Mouse (Mus musculus): ENCODE measurements around the gene Maz. TPM values are rescaled to one million over a fixed set of nuclear protein-coding genes. Genes with fewer than 3 reads are reported as not detected.

Maz gene
- 89.0 and 89.3 TPM in 2 replicates for total RNA-seq (2014; rRNA removed; ENCODE audit: low replicate concordance)
- 15.6 and 16.1 TPM in 2 replicates for polyA plus RNA-seq (2015; fragmentation: Nextera tagmentation; extraction: Ambion mirVana)

- ATAC-seq (ENCODE audit: insufficient read depth, low read depth): peak; percentile 88
Measured at GRCm38 (mm10) chr7:127026984-127027726, at the start of gene Maz. TSS of gene Maz (minus strand) at chr7:127027037.

GRCm38 (mm10) chr7:127076188-127076587, 49.4 kb upstream of the Maz start:
- Histone ChIP-seq H3K4me3 (ENCODE audit: low read depth, low read length) (no peak overlapping the region), H3K27ac (ENCODE audit: low read depth) (no peak overlapping the region), H3K4me1 (ENCODE audit: control insufficient read depth, insufficient read depth) (peaks cover 7% of the 10 kb centered on the region; the same call in 1 of the 2 replicates), H3K36me3 (replicated peaks; ENCODE audit: control insufficient read depth, insufficient read depth, low read length) (no peaks in the 10 kb centered on the region), H3K9me3 (replicated peaks; ENCODE audit: control insufficient read depth, low read length) (no peaks in the 10 kb centered on the region), H3K4me2 (ENCODE audit: low read depth, low read length) (no peak overlapping the region), H3K27me3 (ENCODE audit: control insufficient read depth, insufficient read depth, low read length) (no peaks in the 10 kb centered on the region), H3K9ac (replicated peaks; ENCODE audit: low read depth, low read length) (no peak overlapping the region)
- ATAC-seq (ENCODE audit: insufficient read depth, low read depth) (no peak), DNase-seq (ENCODE audit: low spot score) (no peak)
- WGBS: 70% methylated on average over 5 of the region's 5 CpGs
- TF ChIP-seq CTCF (IDR thresholded peaks at IDR 0.05; ENCODE audit: low read depth): no peak
- no peak for TF ChIP-seq EP300 (IDR thresholded peaks at IDR 0.05; ENCODE audit: low read depth)

More at GRCm38 (mm10) chr7:127026984-127027726, at the start of gene Maz:
- peak within 1 kb of the TSS; percentile 99 for H3K27ac ChIP-seq (ENCODE audit: low read depth)
- DNase-seq (ENCODE audit: low spot score): peak; percentile 99
- H3K4me1 ChIP-seq (ENCODE audit: control insufficient read depth, insufficient read depth): peaks cover 25% of the 10 kb centered on the region
- H3K9me3 ChIP-seq (replicated peaks; ENCODE audit: control insufficient read depth, low read length): no peaks in the 10 kb centered on the region
- H3K4me2 ChIP-seq (ENCODE audit: low read depth, low read length): peak within 1 kb of the TSS; percentile 96
- TF ChIP-seq EP300 (IDR thresholded peaks at IDR 0.05; ENCODE audit: low read depth) (peak; percentile 96), CTCF (IDR thresholded peaks at IDR 0.05; ENCODE audit: low read depth) (no peak)
- peaks cover 53% of the 10 kb centered on the region for H3K36me3 ChIP-seq (replicated peaks; ENCODE audit: control insufficient read depth, insufficient read depth, low read length)
- H3K27me3 ChIP-seq (ENCODE audit: control insufficient read depth, insufficient read depth, low read length): no peaks in the 10 kb centered on the region
- peak within 1 kb of the TSS; percentile 93 for H3K9ac ChIP-seq (replicated peaks; ENCODE audit: low read depth, low read length)
- peak within 1 kb of the TSS; percentile 91 for H3K4me3 ChIP-seq (ENCODE audit: low read depth, low read length)
- under 1% methylated on average over 50 of the region's 63 CpGs for WGBS

- TF ChIP-seq CTCF (IDR thresholded peaks at IDR 0.05; ENCODE audit: low read depth) (no peak), EP300 (IDR thresholded peaks at IDR 0.05; ENCODE audit: low read depth) (no peak)
- Histone ChIP-seq H3K9ac (replicated peaks; ENCODE audit: low read depth, low read length) (no peak overlapping the region), H3K4me2 (ENCODE audit: low read depth, low read length) (no peak overlapping the region), H3K9me3 (replicated peaks; ENCODE audit: control insufficient read depth, low read length) (no peaks in the 10 kb centered on the region), H3K4me1 (ENCODE audit: control insufficient read depth, insufficient read depth) (no peaks in the 10 kb centered on the region), H3K36me3 (replicated peaks; ENCODE audit: control insufficient read depth, insufficient read depth, low read length) (no peaks in the 10 kb centered on the region), H3K4me3 (ENCODE audit: low read depth, low read length) (no peak overlapping the region), H3K27ac (ENCODE audit: low read depth) (no peak overlapping the region), H3K27me3 (ENCODE audit: control insufficient read depth, insufficient read depth, low read length) (no peaks in the 10 kb centered on the region)
- ATAC-seq (ENCODE audit: insufficient read depth, low read depth): no peak
- no peak for DNase-seq (ENCODE audit: low spot score)
- 71% methylated on average over 4 of the region's 4 CpGs for WGBS
Measured at GRCm38 (mm10) chr7:127073221-127073620, 46.4 kb upstream of the Maz start.

GRCm38 (mm10) chr7:127070871-127071413, 44.1 kb upstream of the Maz start:
- DNase-seq (ENCODE audit: low spot score) (no peak), ATAC-seq (ENCODE audit: insufficient read depth, low read depth) (no peak)
- Histone ChIP-seq H3K9me3 (replicated peaks; ENCODE audit: control insufficient read depth, low read length) (no peaks in the 10 kb centered on the region), H3K4me2 (ENCODE audit: low read depth, low read length) (no peak overlapping the region), H3K27ac (ENCODE audit: low read depth) (no peak overlapping the region), H3K36me3 (replicated peaks; ENCODE audit: control insufficient read depth, insufficient read depth, low read length) (no peaks in the 10 kb centered on the region), H3K4me1 (ENCODE audit: control insufficient read depth, insufficient read depth) (no peaks in the 10 kb centered on the region), H3K9ac (replicated peaks; ENCODE audit: low read depth, low read length) (no peak overlapping the region), H3K4me3 (ENCODE audit: low read depth, low read length) (no peak overlapping the region), H3K27me3 (ENCODE audit: control insufficient read depth, insufficient read depth, low read length) (no peaks in the 10 kb centered on the region)
- TF ChIP-seq CTCF (IDR thresholded peaks at IDR 0.05; ENCODE audit: low read depth) (no peak), EP300 (IDR thresholded peaks at IDR 0.05; ENCODE audit: low read depth) (no peak)
- WGBS: 71% methylated on average over 4 of the region's 4 CpGs

GRCm38 (mm10) chr7:127066317-127066716, 39.5 kb upstream of the Maz start:
- no peak overlapping the region for H3K27ac ChIP-seq (ENCODE audit: low read depth)
- H3K4me2 ChIP-seq (ENCODE audit: low read depth, low read length): no peak overlapping the region
- H3K4me1 ChIP-seq (ENCODE audit: control insufficient read depth, insufficient read depth): no peaks in the 10 kb centered on the region
- H3K36me3 ChIP-seq (replicated peaks; ENCODE audit: control insufficient read depth, insufficient read depth, low read length): no peaks in the 10 kb centered on the region
- DNase-seq (ENCODE audit: low spot score): no peak
- ATAC-seq (ENCODE audit: insufficient read depth, low read depth): no peak
- H3K4me3 ChIP-seq (ENCODE audit: low read depth, low read length): no peak overlapping the region
- H3K9ac ChIP-seq (replicated peaks; ENCODE audit: low read depth, low read length): no peak overlapping the region
- WGBS: 45% methylated on average over 4 of the region's 4 CpGs
- no peaks in the 10 kb centered on the region for H3K9me3 ChIP-seq (replicated peaks; ENCODE audit: control insufficient read depth, low read length)
- TF ChIP-seq EP300 (IDR thresholded peaks at IDR 0.05; ENCODE audit: low read depth): no peak
- TF ChIP-seq CTCF (IDR thresholded peaks at IDR 0.05; ENCODE audit: low read depth): no peak
- H3K27me3 ChIP-seq (ENCODE audit: control insufficient read depth, insufficient read depth, low read length): no peaks in the 10 kb centered on the region

All from heart, postnatal 0 days (tissue).